Mouse (Mus musculus) cerebellum, adult 11-12 months (tissue): Measurements from ENCODE around the gene Gm5849.
"Not testable (repeated sequence)": the region's sequence is repeated elsewhere in the genome, so short reads cannot be mapped to it uniquely, and the experiment has no call there.

Experiments used
- DNase-seq: peaks from one replicate; pipeline ENCODE4 v3.0.0; 2022

Gene Gm5849

GRCm38 (mm10) chr3:90777776-90778175, at the start of gene Gm5849:
Gene Gm5849 (minus strand): TSS chr3:90777876.
- DNase-seq: not testable (repeated sequence)

- no peak for DNase-seq
Measured at GRCm38 (mm10) chr3:90749658-90750057, 28.0 kb downstream of the Gm5849 start.

GRCm38 (mm10) chr3:90726606-90727005, 51.1 kb downstream of the Gm5849 start, which contains the start of gene Pglyrp4:
Gene Pglyrp4 (plus strand): TSS chr3:90726906.
- DNase-seq: no peak
